ENCODE assay signal across 17 mouse cellular contexts in genomic region chr7:46859031-46859430, GRCm38 (mm10).
DNase-seq lines count a peak whose midpoint lies in the region; ATAC-seq lines count a peak whose summit lies in the region.
"Had no signal": no experiment of that assay in that cellular context is flagged by ENCODE, and none has a peak within 500 bp of the region (broad histone marks: within the 10 kb centered on the region; RNA-seq: fewer than 3 reads in every experiment).

No protein-coding gene starts in this region.

- peak; percentile 34; the same call in 1 of the 2 replicates for ATAC-seq in frontal cortex, adult (ENCODE audit: low TSS enrichment)
- ATAC-seq: forebrain, embryonic 14.5 days; forebrain, postnatal 0 days; Patski had no signal

- DNase-seq in frontal cortex, postnatal 14 days (ENCODE audit: low spot score in 2 of 2) = no peak
- DNase-seq in right cerebral cortex, adult 18-20 months = peak; percentile 37
- DNase-seq in right cerebral cortex, postnatal 14 days = no peak
- peak; percentile 30 for DNase-seq in NIH3T3 (ENCODE audit: low read depth)
- no peak for DNase-seq in spleen, postnatal 10 days (ENCODE audit: low spot score in 2 of 2)
- DNase-seq: adrenal gland, postnatal 10 days; adrenal gland, postnatal 36 days; cerebellum, adult 11 months; cerebellum, adult 2 months; cerebellum, adult 9-11 months; cerebellum, postnatal 25 days; forebrain, postnatal 0 days; gastrocnemius, postnatal 14 days; heart, adult 11 months had no signal

Comparison
In these comparisons a context has a peak if more than half of its experiments do, and no peak if none do; other contexts are left out.
1. DNase-seq: peak in right cerebral cortex, adult 18-20 months (single experiment) and NIH3T3 (single experiment); none in frontal cortex, postnatal 14 days (0 of 2), right cerebral cortex, postnatal 14 days (single experiment) and spleen, postnatal 10 days (0 of 2).